Mouse (Mus musculus) testis, adult 2 months (tissue): Measurements from ENCODE around the gene Prss30.

ENCODE experiments used
- CTCF ChIP-seq: fragments of 200-500 bp; IDR thresholded peaks from 2 replicates; pipeline ENCODE4 v1.5.1; 2012; ENCODE audit warnings: low read depth, mild to moderate bottlenecking, inconsistent platforms, low read length, moderate library complexity; ENCODE audit not compliant: control insufficient read depth, insufficient read depth, insufficient replicate concordance
- POLR2A ChIP-seq: fragments of 200-500 bp; IDR thresholded peaks from 2 replicates; pipeline ENCODE4 v1.6.1; 2012; ENCODE audit warnings: low read depth, mild to moderate bottlenecking, inconsistent platforms, low read length, moderate library complexity; ENCODE audit not compliant: control insufficient read depth

- TF ChIP-seq CTCF (no peak), POLR2A (no peak)
Measured at GRCm38 (mm10) chr17:23961573-23962122, 18.7 kb downstream of the Prss30 start.
